Mouse (Mus musculus): Measurements from ENCODE around the gene Gpr61.

DNA sequence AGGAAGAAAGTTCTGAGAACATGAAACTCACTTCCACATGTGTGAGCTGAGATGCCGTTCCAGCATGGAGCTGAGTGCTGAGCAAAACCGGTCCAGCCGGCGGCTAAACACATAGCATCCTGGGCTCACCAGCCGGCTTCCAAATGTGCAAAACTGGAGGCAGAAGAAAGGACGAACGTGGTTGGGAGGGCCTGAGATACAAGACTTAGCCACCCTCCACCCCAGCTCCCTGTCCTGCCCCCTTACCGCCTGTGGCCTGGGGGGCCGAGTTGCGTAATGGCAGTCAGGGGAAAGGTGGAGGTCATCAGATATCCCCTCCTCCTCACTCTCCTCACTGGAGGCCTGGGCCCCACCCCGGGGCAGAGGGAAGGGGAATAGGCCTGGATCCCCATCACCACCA is 49.8 kb upstream of the Gpr61 start:
- TF ChIP-seq CTCF (IDR thresholded peaks at IDR 0.05; ENCODE audit: low read depth, low read length) = no peak
- TF ChIP-seq POLR2A (IDR thresholded peaks at IDR 0.05; ENCODE audit: extremely low read depth, insufficient read depth, low read length) = no peak
